Mouse (Mus musculus): Measurements from ENCODE around the gene Cacnb2. TPM values are rescaled to one million over a fixed set of nuclear protein-coding genes. Genes with fewer than 3 reads are reported as not detected.

The Cacnb2 gene
- polyA plus RNA-seq, 1 experiment from 2014 or later = 0.11 TPM

DNA sequence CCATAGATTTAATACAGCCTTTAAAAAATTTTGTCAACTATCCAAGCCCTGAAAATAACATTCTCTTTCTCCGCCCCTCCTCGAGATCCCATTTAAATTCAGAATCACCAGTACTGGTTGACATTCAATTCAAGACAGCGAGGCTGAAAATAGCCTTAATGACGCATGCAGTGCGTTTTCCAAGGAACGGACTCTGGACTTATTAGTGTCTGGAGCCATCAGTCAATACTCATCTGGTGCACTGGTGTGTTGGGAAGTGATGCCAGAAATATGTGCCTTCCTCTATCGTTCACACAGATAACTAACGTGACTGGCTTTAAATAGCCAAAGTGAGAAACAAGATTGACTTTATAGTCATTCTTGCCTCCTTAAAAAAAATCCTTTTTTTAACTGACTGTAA lies 333.6 kb downstream of the Cacnb2 start:
- no peak for ATAC-seq

DNA sequence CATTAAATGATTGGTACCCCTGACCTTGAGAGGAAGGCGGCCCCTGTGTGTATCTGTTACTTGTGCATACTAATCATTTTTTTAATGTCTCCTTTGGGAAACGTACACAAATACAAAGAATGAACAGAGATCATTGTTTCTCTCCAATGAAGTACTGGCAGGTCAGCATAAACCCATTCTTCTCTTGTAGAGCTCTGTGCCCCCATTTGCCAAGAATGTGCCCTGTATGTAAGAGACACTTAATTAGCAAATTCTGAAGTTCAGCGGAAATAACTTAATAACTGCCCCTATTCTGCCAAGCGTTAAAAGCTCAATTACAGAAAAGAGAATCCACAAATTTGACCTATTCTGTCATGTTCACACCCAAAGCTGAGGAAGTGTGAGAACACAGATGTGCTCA lies 339.4 kb downstream of the Cacnb2 start:
- no peak for TF ChIP-seq CTCF (IDR thresholded peaks at IDR 0.05; ENCODE audit: low read depth)
- no peak overlapping the region for H3K4me3 ChIP-seq (ENCODE audit: low read depth, low read length)
- DNase-seq (no peak), ATAC-seq (no peak)
- H3K9ac ChIP-seq (replicated peaks) = no peak overlapping the region
- H3K27ac ChIP-seq (ENCODE audit: low read depth) = no peak overlapping the region
- H3K9me3 ChIP-seq (ENCODE audit: low read length) = no peaks in the 10 kb centered on the region
- 83% methylated on average over 4 of the region's 4 CpGs for WGBS (ENCODE audit: insufficient replicate concordance)
- no peaks in the 10 kb centered on the region for H3K27me3 ChIP-seq (ENCODE audit: insufficient read depth, low read length)
- H3K4me2 ChIP-seq (ENCODE audit: low read depth, low read length) = no peak overlapping the region
- no peaks in the 10 kb centered on the region for H3K36me3 ChIP-seq (replicated peaks; ENCODE audit: insufficient read depth, low read length)
- no peaks in the 10 kb centered on the region for H3K4me1 ChIP-seq (ENCODE audit: insufficient read depth)

More for the DNA sequence above, 333.6 kb downstream of the Cacnb2 start:
- Histone ChIP-seq H3K9me3 (ENCODE audit: low read length) (no peaks in the 10 kb centered on the region), H3K4me3 (ENCODE audit: low read depth, low read length) (no peak overlapping the region), H3K27ac (ENCODE audit: low read depth) (no peak overlapping the region), H3K36me3 (replicated peaks; ENCODE audit: insufficient read depth, low read length) (no peaks in the 10 kb centered on the region), H3K4me2 (ENCODE audit: low read depth, low read length) (no peak overlapping the region), H3K27me3 (ENCODE audit: insufficient read depth, low read length) (no peaks in the 10 kb centered on the region), H3K4me1 (ENCODE audit: insufficient read depth) (no peaks in the 10 kb centered on the region), H3K9ac (replicated peaks) (no peak overlapping the region)
- TF ChIP-seq EP300 (IDR thresholded peaks at IDR 0.05; ENCODE audit: low read depth) = no peak
- no peak for TF ChIP-seq CTCF (IDR thresholded peaks at IDR 0.05; ENCODE audit: low read depth)
- DNase-seq = no peak
- WGBS (ENCODE audit: insufficient replicate concordance) = 77% methylated on average over 8 of the region's 8 CpGs

DNA sequence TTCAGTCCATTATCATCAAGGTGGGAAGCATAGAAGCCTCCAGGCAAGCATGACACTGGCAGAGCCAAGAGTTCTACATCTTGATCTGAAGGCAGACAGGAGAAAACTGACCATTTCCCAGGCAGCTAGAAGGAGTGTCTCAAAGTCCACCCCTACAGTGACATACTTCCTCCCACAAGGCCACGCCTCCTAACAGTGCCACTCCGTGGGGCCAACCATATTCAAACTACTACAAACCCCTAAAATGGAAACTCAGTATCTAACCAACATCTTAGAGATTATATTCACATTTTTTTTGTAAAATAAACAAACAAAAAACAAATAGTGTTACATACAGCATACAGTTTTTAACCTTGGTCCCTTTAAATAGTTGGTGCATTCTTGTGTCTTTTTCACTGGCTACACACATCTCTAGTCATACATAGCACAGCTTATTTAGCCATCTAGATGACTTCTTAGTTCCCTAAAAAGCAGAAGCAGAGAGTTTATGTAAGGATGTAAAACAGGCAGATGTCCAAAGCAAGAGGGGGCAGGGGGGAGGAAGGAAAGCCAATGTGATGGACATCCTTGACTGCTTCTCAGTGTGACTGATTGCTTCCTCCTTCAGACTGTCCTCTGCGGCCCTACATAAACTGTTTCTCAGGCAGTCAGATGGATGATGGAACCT lies 340.9 kb downstream of the Cacnb2 start:
- Histone ChIP-seq H3K27ac (ENCODE audit: low read depth) (no peak overlapping the region), H3K4me2 (ENCODE audit: low read depth, low read length) (no peak overlapping the region), H3K27me3 (ENCODE audit: insufficient read depth, low read length) (no peaks in the 10 kb centered on the region), H3K9me3 (ENCODE audit: low read length) (no peaks in the 10 kb centered on the region), H3K36me3 (replicated peaks; ENCODE audit: insufficient read depth, low read length) (no peaks in the 10 kb centered on the region), H3K4me3 (ENCODE audit: low read depth, low read length) (no peak overlapping the region), H3K9ac (replicated peaks) (no peak overlapping the region), H3K4me1 (ENCODE audit: insufficient read depth) (no peaks in the 10 kb centered on the region)
- DNase-seq = no peak
- WGBS (ENCODE audit: insufficient replicate concordance) = 37% methylated on average over 3 of the region's 3 CpGs
- TF ChIP-seq CTCF (IDR thresholded peaks at IDR 0.05; ENCODE audit: low read depth) (no peak), EP300 (IDR thresholded peaks at IDR 0.05; ENCODE audit: low read depth) (no peak)
- peak; percentile 56 for ATAC-seq

DNA sequence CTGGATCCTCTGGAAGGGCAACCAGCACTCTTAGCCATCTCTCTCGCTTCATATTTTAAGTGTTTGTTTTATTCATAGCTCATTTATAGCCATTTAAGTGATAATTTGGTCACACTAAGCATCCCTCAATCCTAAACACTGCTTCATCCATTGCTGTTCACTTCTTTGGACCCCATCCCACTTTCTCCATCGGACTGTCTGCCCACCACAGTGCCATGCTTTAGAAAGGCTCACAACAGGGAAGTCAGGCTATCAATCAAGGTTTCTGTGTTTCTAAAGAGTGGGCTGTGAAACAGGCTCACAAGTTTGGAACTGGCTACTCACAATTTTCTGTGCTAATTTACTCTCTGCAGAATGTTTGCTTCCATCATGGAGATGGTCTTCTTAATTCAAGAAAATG lies 350.2 kb downstream of the Cacnb2 start:
- no peaks in the 10 kb centered on the region for H3K9me3 ChIP-seq (ENCODE audit: low read length)
- H3K4me2 ChIP-seq (ENCODE audit: low read depth, low read length) = no peak overlapping the region
- H3K9ac ChIP-seq (replicated peaks) = no peak overlapping the region
- ATAC-seq (no peak), DNase-seq (no peak)
- H3K27ac ChIP-seq (ENCODE audit: low read depth) = no peak overlapping the region
- H3K4me1 ChIP-seq (ENCODE audit: insufficient read depth) = no peaks in the 10 kb centered on the region
- TF ChIP-seq EP300 (IDR thresholded peaks at IDR 0.05; ENCODE audit: low read depth) (no peak), CTCF (IDR thresholded peaks at IDR 0.05; ENCODE audit: low read depth) (no peak)
- H3K27me3 ChIP-seq (ENCODE audit: insufficient read depth, low read length) = no peaks in the 10 kb centered on the region
- H3K4me3 ChIP-seq (ENCODE audit: low read depth, low read length) = no peak overlapping the region
- 67% methylated on average over 2 of the region's 2 CpGs for WGBS (ENCODE audit: insufficient replicate concordance)
- no peaks in the 10 kb centered on the region for H3K36me3 ChIP-seq (replicated peaks; ENCODE audit: insufficient read depth, low read length)

DNA sequence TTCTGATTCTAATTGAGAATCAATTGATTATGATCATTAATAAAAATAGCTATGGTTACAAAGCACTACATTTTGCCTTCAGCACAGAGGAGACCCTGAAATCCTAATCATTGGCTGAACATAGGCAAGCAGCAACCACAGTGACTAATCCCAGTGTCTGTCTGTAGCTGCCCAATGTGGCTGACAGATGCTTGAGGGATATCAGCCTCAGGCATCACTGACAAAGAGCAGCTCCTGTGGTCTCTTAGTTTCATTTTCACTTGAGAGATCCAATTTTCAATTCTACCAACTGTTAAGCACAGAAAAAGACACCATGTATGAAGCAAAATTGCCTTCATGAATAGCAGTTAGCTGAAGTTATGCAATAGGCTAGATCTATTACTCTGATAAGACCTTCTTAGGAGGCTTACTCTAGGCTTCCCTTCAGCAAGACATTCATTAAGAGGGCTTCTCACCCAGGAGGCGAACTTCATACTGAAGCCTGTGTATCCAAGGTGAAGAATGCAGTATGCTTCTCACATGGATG lies 358.1 kb downstream of the Cacnb2 start:
- no peak for ATAC-seq
- TF ChIP-seq EP300 (IDR thresholded peaks at IDR 0.05; ENCODE audit: low read depth) (no peak), CTCF (IDR thresholded peaks at IDR 0.05; ENCODE audit: low read depth) (no peak)
- no peak overlapping the region for H3K4me2 ChIP-seq (ENCODE audit: low read depth, low read length)
- H3K9ac ChIP-seq (replicated peaks) = no peak overlapping the region
- H3K9me3 ChIP-seq (ENCODE audit: low read length) = no peaks in the 10 kb centered on the region
- no peaks in the 10 kb centered on the region for H3K36me3 ChIP-seq (replicated peaks; ENCODE audit: insufficient read depth, low read length)
- no peak overlapping the region for H3K27ac ChIP-seq (ENCODE audit: low read depth)
- H3K4me3 ChIP-seq (ENCODE audit: low read depth, low read length) = no peak overlapping the region
- DNase-seq = no peak
- 57% methylated on average over 1 of the region's 1 CpGs for WGBS (ENCODE audit: insufficient replicate concordance)
- H3K27me3 ChIP-seq (ENCODE audit: insufficient read depth, low read length) = no peaks in the 10 kb centered on the region
- no peaks in the 10 kb centered on the region for H3K4me1 ChIP-seq (ENCODE audit: insufficient read depth)

DNA sequence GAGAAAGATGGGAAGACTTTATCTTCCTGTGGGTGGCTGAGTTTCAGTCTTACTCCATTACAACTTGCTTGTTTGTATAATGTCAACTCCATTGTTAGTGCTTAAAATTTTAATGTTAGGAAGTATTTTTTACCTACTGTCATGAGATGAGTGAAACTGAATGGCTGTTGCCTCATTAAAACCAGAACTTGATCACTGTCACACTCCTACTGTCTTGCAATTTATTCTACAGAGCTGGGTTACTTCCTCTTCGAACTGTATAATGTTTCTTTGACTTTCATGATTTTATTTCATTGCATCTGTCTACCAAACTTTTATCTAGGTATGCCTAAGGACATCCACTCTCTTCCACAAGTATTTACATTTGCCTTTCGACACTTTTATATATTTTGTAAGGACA lies 358.6 kb downstream of the Cacnb2 start:
- WGBS (ENCODE audit: insufficient replicate concordance) = 71% methylated on average over 2 of the region's 2 CpGs
- TF ChIP-seq EP300 (IDR thresholded peaks at IDR 0.05; ENCODE audit: low read depth) = no peak
- no peak for TF ChIP-seq CTCF (IDR thresholded peaks at IDR 0.05; ENCODE audit: low read depth)
- no peak for ATAC-seq

More for the DNA sequence above, 358.6 kb downstream of the Cacnb2 start:
- Histone ChIP-seq H3K9me3 (ENCODE audit: low read length) (no peaks in the 10 kb centered on the region), H3K9ac (replicated peaks) (no peak overlapping the region), H3K4me3 (ENCODE audit: low read depth, low read length) (no peak overlapping the region), H3K36me3 (replicated peaks; ENCODE audit: insufficient read depth, low read length) (no peaks in the 10 kb centered on the region), H3K4me1 (ENCODE audit: insufficient read depth) (no peaks in the 10 kb centered on the region), H3K27ac (ENCODE audit: low read depth) (no peak overlapping the region), H3K4me2 (ENCODE audit: low read depth, low read length) (no peak overlapping the region), H3K27me3 (ENCODE audit: insufficient read depth, low read length) (no peaks in the 10 kb centered on the region)
- no peak for DNase-seq

Measured in liver, postnatal 0 days (tissue).